Mouse (Mus musculus) forebrain, embryonic 14.5 days (tissue): ENCODE measurements around the gene Msrb1. TPM values are rescaled to one million over a fixed set of nuclear protein-coding genes. Genes with fewer than 3 reads are reported as not detected.
A peak's percentile ranks its signal among the peaks of the same experiment; 100 is the strongest.

Source experiments
- ATAC-seq: fragments of 200-750 bp; cut with Nextera tagmentation; 2 replicates; pipeline ENCODE4 v1.8.0; 2017; ENCODE audit warnings: mild to moderate bottlenecking, moderate library complexity
- DNase-seq: peaks from one replicate; pipeline ENCODE4 v3.0.0-alpha.2; 2015; ENCODE audit warnings: low spot score
- H3K27ac ChIP-seq: fragments of 300-500 bp; sonication (generic); 2 replicates; pipeline ENCODE4 v1.5.1; 2014; ENCODE audit warnings: low read depth, mild to moderate bottlenecking, control low read depth, low read length, moderate library complexity
- H3K27me3 ChIP-seq: fragments of 300-500 bp; sonication (generic); replicated peaks from 2 replicates; pipeline ENCODE4 v1.6.1; 2014; ENCODE audit warnings: low read length, control low read depth, mixed read lengths; ENCODE audit not compliant: control insufficient read depth, insufficient read depth
- H3K36me3 ChIP-seq: fragments of 300-500 bp; sonication (generic); 2 replicates; pipeline ENCODE4 v1.6.1; 2014; ENCODE audit warnings: low read length, control low read depth; ENCODE audit not compliant: control insufficient read depth, insufficient read depth
- H3K4me1 ChIP-seq: fragments of 300-500 bp; sonication (generic); 2 replicates; pipeline ENCODE4 v1.6.1; 2014; ENCODE audit warnings: antibody characterized with exemption, low read length, control low read depth; ENCODE audit not compliant: control insufficient read depth, insufficient read depth
- H3K4me2 ChIP-seq: fragments of 300-500 bp; sonication (generic); 2 replicates; pipeline ENCODE4 v1.6.1; 2014; ENCODE audit warnings: mild to moderate bottlenecking, control low read depth, low read length
- H3K4me3 ChIP-seq: fragments of 300-500 bp; sonication (generic); 2 replicates; pipeline ENCODE4 v1.5.1; 2014; ENCODE audit warnings: low read depth, low read length, control low read depth
- H3K9ac ChIP-seq: fragments of 300-500 bp; sonication (generic); 2 replicates; pipeline ENCODE4 v1.6.1; 2014; ENCODE audit warnings: mild to moderate bottlenecking, low read length, control low read depth, moderate library complexity
- H3K9me3 ChIP-seq: fragments of 300-500 bp; sonication (generic); replicated peaks from 2 replicates; pipeline ENCODE4 v1.6.1; 2016; ENCODE audit warnings: low read length, control low read depth, mixed read lengths; ENCODE audit not compliant: control insufficient read depth
- WGBS: fragments of 180-500 bp; shearing (Covaris S2); extraction: QIAGEN DNeasy Blood & Tissue Kit; methylation state at CpG from one replicate; pipeline ENCODE4 v1.1.7; 2014; 5-methylcytosine and 5-hydroxymethylcytosine counted together
- polyA plus RNA-seq: library from polyadenylated mRNA; unstranded; fragments of >200 nt; fragmentation: Nextera tagmentation; extraction: Ambion mirVana; gene quantifications from 2 replicates; pipeline ENCODE4 v1.2.1, GENCODE M21; 2014

The Msrb1 gene
- polyA plus RNA-seq, 1 experiment from 2014 or later, result 25.3 TPM

- Histone ChIP-seq H3K9me3 (no peaks in the 10 kb centered on the region), H3K27me3 (no peaks in the 10 kb centered on the region), H3K9ac (no peak overlapping the region), H3K4me1 (peaks cover 11% of the 10 kb centered on the region), H3K4me2 (no peak overlapping the region), H3K36me3 (peaks cover 37% of the 10 kb centered on the region), H3K27ac (no peak overlapping the region), H3K4me3 (no peak overlapping the region)
- 67% methylated on average over 9 of the region's 9 CpGs for WGBS
- DNase-seq (no peak), ATAC-seq (no peak)
Observed at GRCm38 (mm10) chr17:24698715-24699114, 37.7 kb upstream of the Msrb1 start.

- Histone ChIP-seq H3K9me3 (no peaks in the 10 kb centered on the region), H3K4me3 (no peak overlapping the region), H3K27me3 (no peaks in the 10 kb centered on the region), H3K4me1 (peaks cover 11% of the 10 kb centered on the region), H3K9ac (no peak overlapping the region), H3K4me2 (no peak overlapping the region), H3K36me3 (peaks cover 45% of the 10 kb centered on the region), H3K27ac (no peak overlapping the region)
- ATAC-seq (no peak), DNase-seq (no peak)
- WGBS, result 83% methylated on average over 2 of the region's 2 CpGs
Observed at GRCm38 (mm10) chr17:24699473-24699872, 37.0 kb upstream of the Msrb1 start.

GRCm38 (mm10) chr17:24701251-24701650 is 35.2 kb upstream of the Msrb1 start:
- no peak for ATAC-seq
- peaks cover 6% of the 10 kb centered on the region; the same call in 1 of the 2 replicates for H3K4me1 ChIP-seq
- H3K9me3 ChIP-seq, result no peaks in the 10 kb centered on the region
- DNase-seq, result no peak
- no peaks in the 10 kb centered on the region for H3K27me3 ChIP-seq
- no peak overlapping the region for H3K4me2 ChIP-seq
- H3K9ac ChIP-seq, result no peak overlapping the region
- WGBS, result 91% methylated on average over 9 of the region's 9 CpGs
- H3K4me3 ChIP-seq, result no peak overlapping the region
- peaks cover 51% of the 10 kb centered on the region for H3K36me3 ChIP-seq
- H3K27ac ChIP-seq, result no peak overlapping the region

DNA sequence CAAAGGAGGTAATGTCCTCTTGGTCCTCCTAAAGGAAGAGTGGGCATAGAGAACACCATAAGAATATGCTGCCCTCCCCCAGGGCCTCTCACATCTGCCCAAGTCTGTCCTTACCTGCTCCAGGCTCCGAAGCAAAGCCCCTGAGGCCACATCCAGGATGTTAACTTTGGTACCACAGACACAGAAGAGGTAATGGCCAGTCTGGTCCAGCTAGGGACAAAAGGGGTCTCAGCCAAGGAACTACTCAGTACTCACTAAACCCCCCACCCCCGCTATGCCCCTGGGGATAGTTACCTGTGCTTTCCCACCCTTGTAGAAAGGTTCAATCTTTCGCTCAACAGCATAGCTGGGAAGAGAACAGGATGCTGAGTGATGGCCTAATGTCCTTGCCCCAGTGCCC is 30.6 kb upstream of the Msrb1 start:
- no peak overlapping the region for H3K4me3 ChIP-seq
- DNase-seq, result no peak
- no peaks in the 10 kb centered on the region for H3K9me3 ChIP-seq
- H3K36me3 ChIP-seq, result peaks cover 38% of the 10 kb centered on the region
- 95% methylated on average over 3 of the region's 3 CpGs for WGBS
- ATAC-seq, result no peak
- no peaks in the 10 kb centered on the region for H3K27me3 ChIP-seq
- peaks cover 2% of the 10 kb centered on the region for H3K4me1 ChIP-seq
- H3K4me2 ChIP-seq, result no peak overlapping the region
- no peak overlapping the region for H3K9ac ChIP-seq
- H3K27ac ChIP-seq, result no peak overlapping the region

GRCm38 (mm10) chr17:24706982-24707800 is 29.3 kb upstream of the Msrb1 start, which contains the start of gene Tbl3:
TSS of gene Tbl3 (minus strand) at chr17:24707660.
- 4% methylated on average over 32 of the region's 32 CpGs for WGBS
- H3K9me3 ChIP-seq, result no peaks in the 10 kb centered on the region
- H3K9ac ChIP-seq, result peak within 1 kb of the TSS; percentile 69
- peak; percentile 98 for DNase-seq
- peak; percentile 96 for ATAC-seq
- H3K4me1 ChIP-seq, result peaks cover 2% of the 10 kb centered on the region
- H3K4me2 ChIP-seq, result peak within 1 kb of the TSS; percentile 81
- H3K4me3 ChIP-seq, result peak within 1 kb of the TSS; percentile 65
- H3K27ac ChIP-seq, result peak within 1 kb of the TSS; percentile 72
- no peaks in the 10 kb centered on the region for H3K27me3 ChIP-seq
- H3K36me3 ChIP-seq, result peaks cover 25% of the 10 kb centered on the region

DNA sequence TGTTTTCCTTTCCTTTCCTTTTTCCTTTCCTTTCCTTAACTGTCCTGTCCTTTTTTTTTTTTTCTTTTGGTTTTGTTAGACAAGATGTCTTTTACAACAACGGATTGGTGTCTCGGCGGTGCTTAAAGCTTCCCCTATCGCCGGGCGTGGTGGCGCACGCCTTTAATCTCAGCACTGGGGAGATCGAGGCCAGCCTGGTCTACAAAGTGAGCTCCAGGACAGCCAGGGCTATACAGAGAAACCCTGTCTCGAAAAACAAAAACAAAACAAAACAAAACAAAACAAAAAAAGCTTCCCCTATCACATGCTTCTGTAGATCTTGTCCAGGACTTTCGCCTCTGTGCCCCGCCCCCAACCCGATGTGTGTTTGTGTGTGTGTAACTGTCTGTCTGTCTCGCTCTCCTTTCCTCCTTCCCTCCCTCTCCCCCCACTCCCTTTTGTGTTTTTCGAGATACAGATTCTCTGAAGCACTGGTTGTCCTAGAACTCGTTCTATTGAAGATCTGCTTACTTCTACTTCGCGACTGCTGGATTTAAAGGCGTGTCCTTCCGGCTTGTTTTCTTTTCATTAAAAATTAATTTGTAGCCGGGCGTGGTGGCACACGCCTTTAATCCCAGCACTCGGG is 28.5 kb upstream of the Msrb1 start:
- Histone ChIP-seq H3K9me3 (no peaks in the 10 kb centered on the region), H3K4me3 (peak overlapping the region; percentile 65), H3K27me3 (no peaks in the 10 kb centered on the region), H3K4me2 (peak overlapping the region; percentile 81), H3K4me1 (peaks cover 2% of the 10 kb centered on the region), H3K36me3 (peaks cover 18% of the 10 kb centered on the region), H3K27ac (peak overlapping the region; percentile 72; the same call in 1 of the 2 replicates), H3K9ac (peak overlapping the region; percentile 69)
- 7% methylated on average over 24 of the region's 24 CpGs for WGBS
- DNase-seq, result no peak
- peak; percentile 57 for ATAC-seq

GRCm38 (mm10) chr17:24708646-24709045 is 27.8 kb upstream of the Msrb1 start:
- ATAC-seq (no peak), DNase-seq (peak; percentile 57)
- H3K27me3 ChIP-seq, result no peaks in the 10 kb centered on the region
- WGBS, result 35% methylated on average over 2 of the region's 2 CpGs
- H3K4me1 ChIP-seq, result peaks cover 2% of the 10 kb centered on the region
- no peak overlapping the region for H3K9ac ChIP-seq
- H3K4me3 ChIP-seq, result no peak overlapping the region
- H3K36me3 ChIP-seq, result peaks cover 14% of the 10 kb centered on the region
- no peak overlapping the region for H3K27ac ChIP-seq
- H3K4me2 ChIP-seq, result no peak overlapping the region
- H3K9me3 ChIP-seq, result no peaks in the 10 kb centered on the region

GRCm38 (mm10) chr17:24715556-24715955 is 20.9 kb upstream of the Msrb1 start:
- Histone ChIP-seq H3K27ac (no peak overlapping the region), H3K36me3 (peaks cover 20% of the 10 kb centered on the region), H3K9ac (no peak overlapping the region), H3K27me3 (no peaks in the 10 kb centered on the region), H3K4me1 (peaks cover 4% of the 10 kb centered on the region; the same call in 1 of the 2 replicates), H3K9me3 (no peaks in the 10 kb centered on the region), H3K4me2 (no peak overlapping the region), H3K4me3 (no peak overlapping the region)
- DNase-seq (no peak), ATAC-seq (no peak)
- whole genome bisulfite sequencing, result 41% methylated on average over 6 of the region's 6 CpGs

DNA sequence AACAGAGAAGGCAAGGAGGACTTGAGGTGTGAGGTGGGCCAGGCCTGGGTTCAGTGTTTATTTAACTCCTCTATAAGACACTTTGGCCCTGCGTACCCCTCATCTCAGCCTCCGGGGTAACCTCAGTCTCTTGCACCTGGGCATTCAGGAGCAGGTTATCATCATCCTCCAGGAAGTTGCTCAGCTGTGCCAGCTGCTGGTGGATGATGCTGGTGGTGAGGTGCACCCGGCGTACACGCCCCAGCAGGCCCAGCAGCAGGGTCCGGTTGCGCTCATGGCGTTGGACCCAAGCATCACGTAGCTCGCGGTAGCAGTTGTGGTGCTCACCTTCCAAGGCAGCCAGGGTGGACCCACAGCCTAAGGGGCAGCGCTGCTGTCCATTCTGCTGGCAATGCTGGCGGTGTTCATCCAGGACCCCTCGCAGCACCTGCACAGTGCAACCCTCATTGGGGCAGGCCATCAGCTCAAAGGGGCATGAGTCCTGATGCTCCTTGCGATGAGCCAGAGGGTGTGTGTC is 20.2 kb upstream of the Msrb1 start:
- ATAC-seq (no peak), DNase-seq (no peak)
- no peak overlapping the region for H3K4me3 ChIP-seq
- H3K4me2 ChIP-seq, result no peak overlapping the region
- no peaks in the 10 kb centered on the region for H3K27me3 ChIP-seq
- peaks cover 24% of the 10 kb centered on the region for H3K36me3 ChIP-seq
- no peak overlapping the region for H3K9ac ChIP-seq
- no peak overlapping the region for H3K27ac ChIP-seq
- H3K4me1 ChIP-seq, result peaks cover 5% of the 10 kb centered on the region
- WGBS, result 95% methylated on average over 15 of the region's 15 CpGs
- no peaks in the 10 kb centered on the region for H3K9me3 ChIP-seq
